Mouse (Mus musculus): Measurements from ENCODE around the gene Pim2. TPM values are rescaled to one million over a fixed set of nuclear protein-coding genes. Genes with fewer than 3 reads are reported as not detected.

Gene Pim2
- polyA plus RNA-seq, 1 experiment from 2014 or later, result 3.3 TPM

DNA sequence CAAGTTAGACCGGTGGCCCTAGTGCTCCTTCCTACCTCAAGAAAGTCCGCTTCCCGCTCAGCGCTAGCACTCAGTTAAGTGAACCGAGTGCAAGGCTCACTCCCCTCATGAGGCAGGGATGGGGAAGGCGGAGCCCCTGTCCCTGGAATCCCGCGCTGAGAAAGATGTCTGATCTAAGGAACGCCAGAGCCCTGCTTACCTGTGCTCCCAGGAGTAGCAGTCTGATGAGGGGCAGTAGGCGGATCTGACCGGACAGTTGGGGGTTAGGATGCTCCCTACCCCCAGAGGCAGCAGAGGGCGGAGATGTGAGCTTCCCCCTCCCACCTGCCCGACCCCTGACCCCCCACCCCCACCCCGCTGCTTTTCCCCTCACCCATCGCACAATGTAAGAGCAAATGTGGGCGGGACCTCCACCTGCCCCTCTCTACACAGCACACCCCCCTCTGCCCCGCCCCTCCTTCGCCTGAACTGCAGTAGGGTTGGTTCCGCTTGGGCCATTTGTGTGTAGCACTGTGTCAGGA is 50.3 kb downstream of the Pim2 start, which contains the start of gene Eras:
Gene Eras, minus strand, starts transcription at position 338 of the 521 bp plus-strand sequence.
- Histone ChIP-seq H3K36me3 (replicated peaks; ENCODE audit: insufficient read depth, low read length) (0 out of 2 replicates have a peak, but pooled peaks cover 2% of the 10 kb centered on the region), H3K4me2 (ENCODE audit: low read depth, low read length) (no peak within 1 kb of the TSS), H3K4me1 (ENCODE audit: insufficient read depth) (no peaks in the 10 kb centered on the region), H3K27ac (ENCODE audit: low read depth) (no peak within 1 kb of the TSS), H3K9me3 (ENCODE audit: low read length) (no peaks in the 10 kb centered on the region), H3K9ac (replicated peaks) (no peak within 1 kb of the TSS), H3K4me3 (ENCODE audit: low read depth, low read length) (no peak within 1 kb of the TSS), H3K27me3 (ENCODE audit: insufficient read depth, low read length) (peaks cover 36% of the 10 kb centered on the region)
- ATAC-seq, result no peak
- DNase-seq, result no peak
- TF ChIP-seq CTCF (IDR thresholded peaks at IDR 0.05; ENCODE audit: low read depth) (no peak), EP300 (IDR thresholded peaks at IDR 0.05; ENCODE audit: low read depth) (no peak)
- WGBS (ENCODE audit: insufficient replicate concordance), result 23% methylated on average over 18 of the region's 19 CpGs

Other genes starting within 250 kb of the Pim2 start
- 0.04 TPM in 1 of 2 replicates, not detected in the other for gene Syp, start 239.8 kb upstream of the Pim2 start, polyA plus RNA-seq (2015; fragmentation: Nextera tagmentation; extraction: Ambion mirVana)
- 1.7 TPM in 2 replicates for gene Prickle3, start 221.0 kb upstream of the Pim2 start, polyA plus RNA-seq (2015; fragmentation: Nextera tagmentation; extraction: Ambion mirVana)
- gene Plp2, start 206.9 kb upstream of the Pim2 start, polyA plus RNA-seq (2015; fragmentation: Nextera tagmentation; extraction: Ambion mirVana), result 25.7 TPM in 2 replicates
- gene Magix, start 197.0 kb upstream of the Pim2 start, polyA plus RNA-seq (2015; fragmentation: Nextera tagmentation; extraction: Ambion mirVana), result 2.4 TPM in 2 replicates
- gene Gpkow, start 181.1 kb upstream of the Pim2 start, polyA plus RNA-seq (2015; fragmentation: Nextera tagmentation; extraction: Ambion mirVana), result 8.0 and 9.3 TPM in 2 replicates
- gene Wdr45, start 163.9 kb upstream of the Pim2 start, polyA plus RNA-seq (2015; fragmentation: Nextera tagmentation; extraction: Ambion mirVana), result 17.4 and 18.5 TPM in 2 replicates
- gene Gm45208, start 156.0 kb upstream of the Pim2 start, polyA plus RNA-seq (2015; fragmentation: Nextera tagmentation; extraction: Ambion mirVana), result not detected in 2 replicates
- 1.9 and 2.1 TPM in 2 replicates for gene Praf2, start 149.8 kb upstream of the Pim2 start, polyA plus RNA-seq (2015; fragmentation: Nextera tagmentation; extraction: Ambion mirVana)
- 2.0 and 3.4 TPM in 2 replicates for gene Ccdc120, start 127.4 kb upstream of the Pim2 start, polyA plus RNA-seq (2015; fragmentation: Nextera tagmentation; extraction: Ambion mirVana)
- gene Tfe3, start 115.7 kb upstream of the Pim2 start, polyA plus RNA-seq (2015; fragmentation: Nextera tagmentation; extraction: Ambion mirVana), result 9.6 and 10.3 TPM in 2 replicates
- 15.4 and 16.4 TPM in 2 replicates for gene Gripap1, start 88.5 kb upstream of the Pim2 start, polyA plus RNA-seq (2015; fragmentation: Nextera tagmentation; extraction: Ambion mirVana)
- gene Kcnd1, start 56.0 kb upstream of the Pim2 start, polyA plus RNA-seq (2015; fragmentation: Nextera tagmentation; extraction: Ambion mirVana), result 0.09 and 0.15 TPM in 2 replicates
- 22.2 and 25.0 TPM in 2 replicates for gene Otud5, start 36.9 kb upstream of the Pim2 start, polyA plus RNA-seq (2015; fragmentation: Nextera tagmentation; extraction: Ambion mirVana)
- 7.1 and 9.0 TPM in 2 replicates for gene Slc35a2, start 5.8 kb downstream of the Pim2 start, polyA plus RNA-seq (2015; fragmentation: Nextera tagmentation; extraction: Ambion mirVana)
- gene Pqbp1, start 21.0 kb downstream of the Pim2 start, polyA plus RNA-seq (2015; fragmentation: Nextera tagmentation; extraction: Ambion mirVana), result 39.2 and 41.9 TPM in 2 replicates
- 117 TPM in 2 replicates for gene Timm17b, start 21.1 kb downstream of the Pim2 start, polyA plus RNA-seq (2015; fragmentation: Nextera tagmentation; extraction: Ambion mirVana)
- not detected in 2 replicates for gene Gm10491, start 29.6 kb downstream of the Pim2 start, polyA plus RNA-seq (2015; fragmentation: Nextera tagmentation; extraction: Ambion mirVana)
- gene Gm10490, start 31.3 kb downstream of the Pim2 start, polyA plus RNA-seq (2015; fragmentation: Nextera tagmentation; extraction: Ambion mirVana), result not detected in 2 replicates
- 0.06 TPM in 1 of 2 replicates, not detected in the other for gene Pcsk1n, start 41.6 kb downstream of the Pim2 start, polyA plus RNA-seq (2015; fragmentation: Nextera tagmentation; extraction: Ambion mirVana)
- gene Eras, start 50.3 kb downstream of the Pim2 start, polyA plus RNA-seq (2015; fragmentation: Nextera tagmentation; extraction: Ambion mirVana), result not detected in 2 replicates
- 10.3 and 11.8 TPM in 2 replicates for gene Hdac6, start 69.6 kb downstream of the Pim2 start, polyA plus RNA-seq (2015; fragmentation: Nextera tagmentation; extraction: Ambion mirVana)
- gene Gata1, start 99.8 kb downstream of the Pim2 start, polyA plus RNA-seq (2015; fragmentation: Nextera tagmentation; extraction: Ambion mirVana), result 39.8 and 43.2 TPM in 2 replicates
- 2.6 and 4.3 TPM in 2 replicates for gene Glod5, start 140.2 kb downstream of the Pim2 start, polyA plus RNA-seq (2015; fragmentation: Nextera tagmentation; extraction: Ambion mirVana)
- 13.9 and 15.8 TPM in 2 replicates for gene Suv39h1, start 196.5 kb downstream of the Pim2 start, polyA plus RNA-seq (2015; fragmentation: Nextera tagmentation; extraction: Ambion mirVana)
- 2.4 and 2.9 TPM in 2 replicates for gene Was, start 212.2 kb downstream of the Pim2 start, polyA plus RNA-seq (2015; fragmentation: Nextera tagmentation; extraction: Ambion mirVana)